Mouse (Mus musculus) brown adipose tissue, adult 24 weeks (tissue): Measurements from ENCODE around the gene Kcnv2. TPM values are rescaled to one million over a fixed set of nuclear protein-coding genes. Genes with fewer than 3 reads are reported as not detected.

Experiments
- polyA plus RNA-seq: library from polyadenylated mRNA; stranded (reverse); fragments of >200 nt; gene quantifications from 2 replicates; pipeline ENCODE4 v1.2.4, GENCODE M21; 2012; ENCODE audit not compliant: missing spikeins, insufficient read depth, insufficient read length

The Kcnv2 gene
- polyA plus RNA-seq, 1 experiment, result not detected

Other genes with a start within 250 kb of the Kcnv2 start
- gene Vldlr, start 106.1 kb upstream of the Kcnv2 start, polyA plus RNA-seq, result 60.6 and 66.9 TPM in 2 replicates
- gene Pum3, start 107.2 kb downstream of the Kcnv2 start, polyA plus RNA-seq, result 23.6 and 31.2 TPM in 2 replicates